Mouse (Mus musculus) small intestine, adult 2 months (tissue): Measurements from ENCODE around the gene Dlat. TPM values are rescaled to one million over a fixed set of nuclear protein-coding genes. Genes with fewer than 3 reads are reported as not detected.

Experiments used
- H3K27ac ChIP-seq: fragments of 200-500 bp; 2 replicates; pipeline ENCODE4 v1.5.1; 2012; ENCODE audit warnings: low read depth, low read length, control low read depth, inconsistent platforms; ENCODE audit not compliant: insufficient read depth
- H3K27me3 ChIP-seq: fragments of 200-500 bp; 2 replicates; pipeline ENCODE4 v1.6.1; 2012; ENCODE audit warnings: mild to moderate bottlenecking, moderate library complexity, low read length, inconsistent platforms; ENCODE audit not compliant: control insufficient read depth, insufficient read depth
- H3K36me3 ChIP-seq: fragments of 200-500 bp; 2 replicates; pipeline ENCODE4 v1.6.1; 2012; ENCODE audit warnings: mild to moderate bottlenecking, low read length, control low read depth, inconsistent platforms; ENCODE audit not compliant: control insufficient read depth, insufficient read depth
- H3K4me1 ChIP-seq: fragments of 200-500 bp; 2 replicates; pipeline ENCODE4 v1.6.1; 2012; ENCODE audit warnings: low read length, inconsistent platforms, mixed read lengths; ENCODE audit not compliant: control insufficient read depth, insufficient read depth, insufficient read length
- H3K4me3 ChIP-seq: fragments of 200-500 bp; 2 replicates; pipeline ENCODE4 v1.5.1; 2012; ENCODE audit warnings: low read depth, mild to moderate bottlenecking, control low read depth, inconsistent platforms, low read length, moderate library complexity
- CTCF ChIP-seq: fragments of 200-500 bp; IDR thresholded peaks from 2 replicates; pipeline ENCODE4 v1.5.1; 2012; ENCODE audit warnings: low read depth, mild to moderate bottlenecking, control low read depth, inconsistent platforms, low read length, moderate library complexity, mixed read lengths; ENCODE audit not compliant: insufficient replicate concordance, insufficient read length; ENCODE audit errors: extremely low read depth
- POLR2A ChIP-seq: fragments of 200-500 bp; IDR thresholded peaks from 2 replicates; pipeline ENCODE4 v1.6.1; 2012; ENCODE audit warnings: low read depth, mild to moderate bottlenecking, control low read depth, inconsistent platforms, low read length, moderate library complexity
- WGBS: fragments of 180-500 bp; shearing (Covaris S2); methylation state at CpG from one replicate; pipeline ENCODE4 v1.1.7; 2018; 5-methylcytosine and 5-hydroxymethylcytosine counted together
- polyA plus RNA-seq: library from polyadenylated mRNA; depleted of rRNA; stranded (reverse); fragments of >200 nt; gene quantifications from 2 replicates; pipeline ENCODE4 v1.2.3, GENCODE M21; 2012

Gene Dlat
- polyA plus RNA-seq, 1 experiment, result 10.2 TPM

DNA sequence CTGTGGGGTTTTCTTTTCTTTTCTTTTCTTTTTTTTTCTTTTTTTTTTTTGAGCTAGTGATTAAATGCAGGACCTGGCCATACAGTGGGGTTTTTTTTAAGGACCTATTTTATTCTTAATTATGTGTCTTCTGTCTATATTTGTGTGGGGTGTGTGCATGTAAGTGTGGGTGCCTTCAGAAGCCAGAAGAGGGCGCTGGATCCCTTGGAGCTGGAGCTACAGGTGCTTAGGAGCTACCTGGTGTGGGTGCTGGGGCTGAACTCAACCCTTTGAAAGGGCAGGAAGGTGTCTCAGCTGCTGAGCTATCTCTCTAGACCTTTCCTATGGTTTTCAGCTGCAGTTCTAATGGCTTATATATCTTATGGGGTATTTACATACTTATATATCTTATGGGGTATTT is 15.2 kb upstream of the Dlat start:
- no peaks in the 10 kb centered on the region for H3K27me3 ChIP-seq
- TF ChIP-seq POLR2A (no peak), CTCF (no peak)
- 19% methylated on average over 1 of the region's 1 CpGs for WGBS
- H3K4me3 ChIP-seq, result no peak overlapping the region
- no peak overlapping the region for H3K27ac ChIP-seq
- no peaks in the 10 kb centered on the region for H3K36me3 ChIP-seq
- H3K4me1 ChIP-seq, result no peaks in the 10 kb centered on the region

DNA sequence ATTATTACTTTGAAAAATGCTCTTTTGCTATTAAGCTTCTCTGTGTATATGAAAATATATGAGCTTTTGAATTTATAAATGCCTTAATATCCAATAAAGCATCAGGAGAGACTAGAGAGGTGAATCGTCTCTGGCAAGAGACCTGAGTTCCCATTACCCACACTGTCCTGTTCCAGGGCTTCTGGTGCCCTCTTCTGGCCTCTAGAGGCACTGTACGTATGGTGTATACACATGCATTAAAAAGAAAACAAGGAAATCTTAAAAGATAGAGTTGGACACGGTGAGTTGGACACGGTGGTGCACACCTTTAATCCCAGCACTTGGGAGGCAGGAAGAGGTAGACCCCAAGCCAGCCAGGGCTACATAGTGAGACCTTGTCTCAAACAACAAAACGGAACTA is 11.1 kb upstream of the Dlat start:
- Histone ChIP-seq H3K4me3 (no peak overlapping the region), H3K27me3 (0 out of 2 replicates have a peak, but pooled peaks cover 3% of the 10 kb centered on the region), H3K36me3 (no peaks in the 10 kb centered on the region), H3K4me1 (no peaks in the 10 kb centered on the region), H3K27ac (no peak overlapping the region)
- TF ChIP-seq POLR2A, result no peak
- peak; percentile 76; the same call in 1 of the 2 replicates for TF ChIP-seq CTCF
- WGBS, result 16% methylated on average over 5 of the region's 5 CpGs

DNA sequence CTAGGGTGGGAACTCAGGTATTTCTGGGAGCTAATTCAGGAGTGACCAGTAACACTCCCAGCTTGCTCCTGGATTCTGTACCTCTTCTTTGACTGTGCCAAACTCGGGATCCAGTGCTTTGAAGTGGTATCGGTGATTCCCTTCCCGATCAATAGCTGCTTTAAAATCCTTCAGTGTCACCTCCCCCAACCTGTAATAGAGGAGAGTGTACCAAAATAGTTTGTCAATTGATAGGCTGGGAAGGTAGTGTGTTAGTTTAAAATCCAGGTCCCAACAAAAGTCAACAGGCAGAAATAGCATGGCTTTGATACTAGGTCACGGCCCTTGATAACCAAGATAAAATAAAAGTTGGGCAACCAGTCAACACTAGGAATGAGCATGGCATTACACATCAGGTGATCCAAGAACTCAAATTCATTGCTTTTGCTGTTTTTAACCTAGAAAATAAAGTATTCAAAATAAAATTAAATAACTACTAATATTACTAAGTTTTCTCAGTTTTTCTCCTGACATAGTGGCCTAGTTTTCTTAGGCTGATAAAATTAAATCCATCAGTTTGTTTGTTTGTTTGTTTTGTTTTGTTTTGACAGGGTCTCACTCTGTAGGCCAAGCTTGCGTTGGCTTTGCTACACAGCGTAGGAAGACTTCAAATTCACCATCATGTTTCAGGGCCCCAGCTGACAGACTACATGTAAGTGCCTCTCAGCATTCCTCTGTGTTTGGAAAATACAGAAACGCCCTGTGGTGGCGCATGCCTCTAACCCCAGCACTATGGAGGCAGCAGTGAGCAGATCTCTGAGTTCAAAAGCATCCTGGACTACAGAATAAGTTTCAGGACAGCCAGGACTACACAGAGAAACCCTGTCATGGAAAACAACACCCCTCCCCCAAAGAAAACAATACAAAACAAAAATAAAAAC is 8.3 kb upstream of the Dlat start:
- WGBS, result 76% methylated on average over 8 of the region's 8 CpGs
- H3K27me3 ChIP-seq, result peaks cover 11% of the 10 kb centered on the region; the same call in 1 of the 2 replicates
- TF ChIP-seq CTCF (no peak), POLR2A (no peak)
- no peak overlapping the region for H3K27ac ChIP-seq
- H3K4me3 ChIP-seq, result no peak overlapping the region
- H3K4me1 ChIP-seq, result no peaks in the 10 kb centered on the region
- no peaks in the 10 kb centered on the region for H3K36me3 ChIP-seq

DNA sequence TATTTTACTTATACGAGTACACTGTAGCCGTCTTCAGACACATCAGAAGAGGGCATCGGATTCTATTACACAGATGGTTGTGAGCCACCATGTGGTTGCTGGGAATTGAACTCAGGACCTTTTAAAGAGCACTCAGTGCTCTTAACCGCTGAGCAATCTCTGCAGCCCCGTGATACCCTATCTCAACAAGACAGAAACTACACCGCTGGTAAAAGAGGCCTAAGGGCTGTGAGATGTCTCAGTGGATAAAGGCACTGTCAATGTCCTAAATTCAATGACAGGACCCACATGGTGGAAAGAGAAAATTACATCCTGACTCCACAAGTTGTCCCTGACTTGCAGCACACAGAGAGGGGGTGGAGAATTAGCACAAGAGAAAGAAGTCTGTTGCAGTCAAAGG is 6.9 kb upstream of the Dlat start:
- TF ChIP-seq POLR2A, result no peak
- TF ChIP-seq CTCF, result no peak
- Histone ChIP-seq H3K27me3 (peaks cover 11% of the 10 kb centered on the region; the same call in 1 of the 2 replicates), H3K4me3 (no peak overlapping the region), H3K4me1 (no peaks in the 10 kb centered on the region), H3K27ac (no peak overlapping the region), H3K36me3 (no peaks in the 10 kb centered on the region)
- 76% methylated on average over 6 of the region's 6 CpGs for WGBS

DNA sequence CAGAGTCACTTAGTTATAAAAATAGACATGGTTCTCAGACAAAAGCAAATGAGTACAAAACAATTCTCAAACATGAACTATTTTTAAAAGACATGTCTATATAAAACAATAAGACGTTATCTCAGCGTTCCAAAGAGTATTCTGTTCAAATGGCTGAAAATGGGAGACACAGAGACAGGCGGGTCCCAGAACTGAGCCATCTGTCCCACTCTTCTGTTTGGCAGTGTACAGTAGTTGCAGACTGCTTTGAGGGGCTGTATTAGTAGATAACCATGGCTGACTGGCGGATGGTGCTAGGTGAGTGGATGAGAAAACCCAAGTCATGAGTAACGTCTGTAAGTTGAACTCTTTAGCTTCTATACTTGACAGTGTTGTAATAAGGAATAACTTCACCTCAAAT is 5.2 kb upstream of the Dlat start:
- TF ChIP-seq POLR2A, result no peak
- no peak for TF ChIP-seq CTCF
- WGBS, result 92% methylated on average over 5 of the region's 5 CpGs
- H3K27ac ChIP-seq, result no peak overlapping the region
- H3K27me3 ChIP-seq, result peaks cover 11% of the 10 kb centered on the region; the same call in 1 of the 2 replicates
- H3K36me3 ChIP-seq, result no peaks in the 10 kb centered on the region
- H3K4me1 ChIP-seq, result no peaks in the 10 kb centered on the region
- no peak overlapping the region for H3K4me3 ChIP-seq

DNA sequence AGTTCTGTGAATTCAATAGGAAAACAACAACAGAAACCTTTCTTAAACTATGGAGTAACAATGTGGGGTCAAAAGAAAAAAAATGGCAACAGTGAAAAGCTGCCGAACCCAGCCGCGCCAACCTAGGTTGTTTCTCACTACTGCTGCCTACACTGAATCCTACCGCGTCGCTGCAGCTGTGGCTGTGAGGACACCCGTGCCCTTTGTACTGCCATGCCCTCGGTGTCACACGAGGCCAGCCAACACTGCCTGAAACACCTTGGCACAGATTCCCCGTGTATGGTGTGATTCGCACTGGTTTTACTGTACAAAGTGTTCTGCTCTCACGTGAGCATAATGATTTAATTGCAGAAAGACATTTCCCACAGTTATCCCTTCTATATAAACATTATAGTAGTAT is 851 bp upstream of the Dlat start:
- WGBS, result 9% methylated on average over 12 of the region's 12 CpGs
- Histone ChIP-seq H3K27ac (peak overlapping the region; percentile 63), H3K27me3 (peaks cover 8% of the 10 kb centered on the region; the same call in 1 of the 2 replicates), H3K36me3 (peaks cover 6% of the 10 kb centered on the region), H3K4me1 (no peaks in the 10 kb centered on the region), H3K4me3 (0 out of 2 replicates have a peak overlapping the region, but pooled peaks have one; percentile 2)
- peak; percentile 53; the same call in 1 of the 2 replicates for TF ChIP-seq POLR2A
- no peak for TF ChIP-seq CTCF

DNA sequence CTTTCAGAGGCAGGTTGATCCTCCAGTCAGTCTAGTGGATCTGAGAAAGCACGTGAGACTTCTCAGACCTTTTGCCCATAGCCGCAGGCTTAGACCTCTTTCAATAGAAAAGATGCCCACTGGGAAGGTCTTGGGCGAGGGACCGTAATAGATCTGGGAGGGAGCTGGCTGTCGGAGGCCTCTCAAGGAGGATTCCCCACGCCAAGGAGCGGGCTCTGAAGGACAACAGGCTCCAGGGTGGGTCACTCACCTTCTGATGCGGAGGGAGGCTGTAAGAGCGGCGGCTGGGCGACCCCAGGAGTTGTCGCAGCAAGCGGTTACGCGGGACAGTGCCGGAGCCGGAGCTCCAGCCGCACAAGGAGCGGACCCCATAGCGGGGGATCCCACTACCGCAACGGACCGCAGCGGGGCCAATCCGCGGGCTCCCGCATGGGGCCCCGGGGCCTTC is 615 bp downstream of the Dlat start:
- WGBS, result under 1% methylated on average over 28 of the region's 28 CpGs
- Histone ChIP-seq H3K4me3 (peak overlapping the region; percentile 83), H3K27me3 (0 out of 2 replicates have a peak, but pooled peaks cover 5% of the 10 kb centered on the region), H3K4me1 (no peaks in the 10 kb centered on the region), H3K36me3 (peaks cover 9% of the 10 kb centered on the region), H3K27ac (peak overlapping the region; percentile 63)
- TF ChIP-seq POLR2A (no peak), CTCF (no peak)
